Mouse (Mus musculus): ENCODE data around the gene Olfr584.

Olfr584 gene

DNA sequence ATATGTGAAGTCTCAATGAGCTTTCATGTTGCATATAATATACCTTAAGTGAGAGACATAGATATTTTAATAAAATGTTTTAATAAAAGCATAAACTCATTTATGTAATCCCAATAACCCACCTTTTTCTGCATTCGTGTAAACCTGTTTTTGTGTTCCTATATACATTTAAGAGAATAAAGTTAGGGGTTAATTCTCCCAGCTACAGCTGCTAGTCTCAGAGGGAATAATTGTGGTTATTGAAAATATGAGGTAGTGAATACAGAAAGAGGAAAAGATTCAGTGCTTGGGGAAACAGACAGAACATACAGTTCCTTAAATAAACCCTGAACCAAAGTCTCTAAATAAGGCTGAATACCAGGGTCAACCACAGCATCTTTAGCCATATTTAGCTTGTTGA, at the start of gene Olfr584:
Gene Olfr584 (plus strand): TSS at position 301 of the 400 bp plus-strand sequence.
- no peak for DNase-seq (ENCODE audit: extremely low spot score)

DNA sequence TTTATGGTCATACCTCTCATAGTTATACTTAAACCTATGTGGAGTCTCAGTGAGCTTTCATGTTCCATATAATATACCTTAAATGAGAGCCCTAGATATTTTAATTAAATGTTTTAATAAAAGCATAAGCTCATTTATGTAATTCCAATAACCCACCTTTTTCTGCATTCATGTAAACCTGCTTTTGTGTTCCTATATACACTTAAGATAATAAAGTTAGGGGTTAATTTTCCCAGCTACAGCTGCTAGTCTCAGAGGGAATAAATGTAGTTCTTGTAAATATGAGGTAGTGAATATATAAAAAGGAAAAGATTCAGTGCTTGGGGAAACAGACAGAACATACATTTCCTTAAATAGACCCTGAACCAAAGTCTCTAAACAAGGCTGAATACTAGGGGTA, 44.0 kb upstream of the Olfr584 start, which contains the start of gene Olfr582:
Gene Olfr582 (plus strand): TSS at position 301 of the 400 bp plus-strand sequence.
- no peak for DNase-seq (ENCODE audit: extremely low spot score)

GRCm38 (mm10) chr7:103051000-103051399, 30.7 kb upstream of the Olfr584 start, which contains the start of gene Olfr583:
Olfr583 (plus strand) TSS chr7:103051300.
- DNase-seq (ENCODE audit: extremely low spot score) = no peak

- no peak for DNase-seq (ENCODE audit: extremely low spot score)
Measured at GRCm38 (mm10) chr7:103097420-103097819, 15.7 kb downstream of the Olfr584 start, which contains the start of gene Olfr585. Olfr585 (plus strand) TSS chr7:103097720.

- no peak for DNase-seq (ENCODE audit: extremely low spot score)
Measured at GRCm38 (mm10) chr7:103119406-103119805, 37.7 kb downstream of the Olfr584 start.

- no peak for DNase-seq (ENCODE audit: extremely low spot score)
Measured at GRCm38 (mm10) chr7:103125538-103125937, 43.9 kb downstream of the Olfr584 start, which contains the start of gene Olfr586. Olfr586 (minus strand) TSS chr7:103125638.
